Mouse (Mus musculus): ENCODE measurements around the gene Phka1. TPM values are rescaled to one million over a fixed set of nuclear protein-coding genes. Genes with fewer than 3 reads are reported as not detected.

Gene Phka1
- polyA plus RNA-seq, 1 experiment from 2014 or later, result 1.0 TPM

Other genes with a start within 250 kb of the Phka1 start
- 2.5 and 3.2 TPM in 2 replicates for gene Hdac8, start 138.9 kb downstream of the Phka1 start, polyA plus RNA-seq (2015; fragmentation: Nextera tagmentation; extraction: Ambion mirVana)
- not detected in 2 replicates for gene Gm3880, start 42.7 kb upstream of the Phka1 start, polyA plus RNA-seq (2015; fragmentation: Nextera tagmentation; extraction: Ambion mirVana)
- not detected in 2 replicates for gene Gm9112, start 63.4 kb upstream of the Phka1 start, polyA plus RNA-seq (2015; fragmentation: Nextera tagmentation; extraction: Ambion mirVana)
- gene Dmrtc1b, start 63.6 kb upstream of the Phka1 start, polyA plus RNA-seq (2015; fragmentation: Nextera tagmentation; extraction: Ambion mirVana), result not detected in 2 replicates
- not detected in 2 replicates for gene Dmrtc1c1, start 158.7 kb upstream of the Phka1 start, polyA plus RNA-seq (2015; fragmentation: Nextera tagmentation; extraction: Ambion mirVana)
- gene Dmrtc1c2, start 210.4 kb upstream of the Phka1 start, polyA plus RNA-seq (2015; fragmentation: Nextera tagmentation; extraction: Ambion mirVana), result not detected in 2 replicates
- gene 1700031F05Rik, start 223.7 kb upstream of the Phka1 start, polyA plus RNA-seq (2015; fragmentation: Nextera tagmentation; extraction: Ambion mirVana), result not detected in 2 replicates

Data from liver, embryonic 13.5 days (tissue).